Mouse (Mus musculus): ENCODE measurements around the gene Col23a1. TPM values are rescaled to one million over a fixed set of nuclear protein-coding genes. Genes with fewer than 3 reads are reported as not detected.
"Not testable (repeated sequence)": the region's sequence is repeated elsewhere in the genome, so short reads cannot be mapped to it uniquely, and the experiment has no call there.

The Col23a1 gene
- polyA plus RNA-seq, 1 experiment from 2014 or later: 6.8 TPM

DNA sequence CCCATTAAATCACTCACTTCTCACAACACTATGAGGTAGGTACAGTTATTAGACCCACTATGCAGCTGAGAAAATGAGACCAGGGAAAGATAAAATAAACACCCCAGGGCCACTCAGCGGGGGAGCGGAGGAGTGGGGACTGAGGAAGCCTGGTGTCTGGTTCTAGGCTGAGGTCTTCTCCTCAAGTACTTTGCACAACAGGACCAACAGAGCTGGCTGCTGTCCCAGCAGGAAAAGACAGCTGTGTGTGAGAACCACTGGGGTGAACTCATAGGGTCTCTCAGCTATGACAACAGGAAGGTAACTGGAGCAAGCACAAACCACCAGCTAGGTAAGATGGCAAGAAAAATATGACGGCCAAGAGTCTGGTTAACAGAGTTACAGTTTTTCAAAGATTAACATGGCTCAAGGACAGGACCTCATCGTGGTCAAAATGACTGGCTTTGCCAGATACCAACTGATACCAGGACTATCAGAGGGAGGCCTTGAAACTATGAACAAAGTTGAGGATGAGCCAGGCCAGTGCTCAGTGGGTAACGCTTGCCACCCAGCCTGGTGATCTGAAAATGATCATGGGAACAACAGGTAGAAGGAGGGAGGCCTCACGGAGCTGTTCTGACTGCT, 342.5 kb downstream of the Col23a1 start:
- no peak overlapping the region for H3K27ac ChIP-seq
- H3K36me3 ChIP-seq (replicated peaks): peaks cover 17% of the 10 kb centered on the region
- 87% methylated on average over 6 of the region's 6 CpGs for WGBS
- H3K9me3 ChIP-seq: no peaks in the 10 kb centered on the region
- peaks cover 21% of the 10 kb centered on the region for H3K4me1 ChIP-seq
- H3K27me3 ChIP-seq: no peaks in the 10 kb centered on the region
- ATAC-seq (ENCODE audit: low FRiP score): no peak
- H3K4me3 ChIP-seq (replicated peaks): no peak overlapping the region
- H3K4me2 ChIP-seq: no peak overlapping the region
- H3K9ac ChIP-seq: no peak overlapping the region

DNA sequence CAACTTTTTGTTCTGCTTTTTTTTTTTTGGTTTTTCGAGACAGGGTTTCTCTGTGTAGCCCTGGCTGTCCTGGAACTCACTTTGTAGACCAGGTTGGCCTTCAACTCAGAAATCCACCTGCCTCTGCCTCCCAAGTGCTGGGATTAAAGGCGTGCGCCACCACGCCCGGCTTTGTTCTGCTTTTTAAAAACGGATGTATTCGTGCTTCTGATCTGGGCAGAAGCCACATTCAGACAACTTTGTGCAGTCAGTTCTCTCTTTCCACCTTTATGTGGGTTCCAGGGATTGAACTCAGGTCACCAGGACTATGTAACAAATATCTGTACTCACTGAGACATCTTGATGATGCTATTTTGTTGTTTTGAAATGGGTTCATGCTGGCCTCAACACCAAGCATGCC, 343.5 kb downstream of the Col23a1 start:
- not testable (repeated sequence) for H3K4me2 ChIP-seq; ATAC-seq (ENCODE audit: low FRiP score); H3K36me3 ChIP-seq (replicated peaks); H3K9me3 ChIP-seq; H3K27ac ChIP-seq; H3K4me3 ChIP-seq (replicated peaks); H3K27me3 ChIP-seq; H3K9ac ChIP-seq
- peaks cover 26% of the 10 kb centered on the region for H3K4me1 ChIP-seq
- WGBS: 95% methylated on average over 7 of the region's 7 CpGs

Other genes with a start within 250 kb of the Col23a1 start
- not detected in 2 replicates for gene Olfr1375, start 241.8 kb upstream of the Col23a1 start, polyA plus RNA-seq (2016; fragmentation: Nextera tagmentation; extraction: Ambion mirVana)
- 8.7 and 9.5 TPM in 2 replicates for gene Zfp354a, start 230.7 kb upstream of the Col23a1 start, polyA plus RNA-seq (2016; fragmentation: Nextera tagmentation; extraction: Ambion mirVana)
- not detected in 2 replicates for gene Gm12569, start 69.4 kb upstream of the Col23a1 start, polyA plus RNA-seq (2016; fragmentation: Nextera tagmentation; extraction: Ambion mirVana)
- 141 and 153 TPM in 2 replicates for gene Clk4, start 28.2 kb upstream of the Col23a1 start, polyA plus RNA-seq (2016; fragmentation: Nextera tagmentation; extraction: Ambion mirVana)
- 0.37 TPM in 1 of 2 replicates, not detected in the other for gene BC049762, start 26.9 kb upstream of the Col23a1 start, polyA plus RNA-seq (2016; fragmentation: Nextera tagmentation; extraction: Ambion mirVana)